Mouse (Mus musculus): ENCODE measurements around the gene Dnajc14.
"Not testable (repeated sequence)": the region's sequence is repeated elsewhere in the genome, so short reads cannot be mapped to it uniquely, and the experiment has no call there.

Gene Dnajc14

DNA sequence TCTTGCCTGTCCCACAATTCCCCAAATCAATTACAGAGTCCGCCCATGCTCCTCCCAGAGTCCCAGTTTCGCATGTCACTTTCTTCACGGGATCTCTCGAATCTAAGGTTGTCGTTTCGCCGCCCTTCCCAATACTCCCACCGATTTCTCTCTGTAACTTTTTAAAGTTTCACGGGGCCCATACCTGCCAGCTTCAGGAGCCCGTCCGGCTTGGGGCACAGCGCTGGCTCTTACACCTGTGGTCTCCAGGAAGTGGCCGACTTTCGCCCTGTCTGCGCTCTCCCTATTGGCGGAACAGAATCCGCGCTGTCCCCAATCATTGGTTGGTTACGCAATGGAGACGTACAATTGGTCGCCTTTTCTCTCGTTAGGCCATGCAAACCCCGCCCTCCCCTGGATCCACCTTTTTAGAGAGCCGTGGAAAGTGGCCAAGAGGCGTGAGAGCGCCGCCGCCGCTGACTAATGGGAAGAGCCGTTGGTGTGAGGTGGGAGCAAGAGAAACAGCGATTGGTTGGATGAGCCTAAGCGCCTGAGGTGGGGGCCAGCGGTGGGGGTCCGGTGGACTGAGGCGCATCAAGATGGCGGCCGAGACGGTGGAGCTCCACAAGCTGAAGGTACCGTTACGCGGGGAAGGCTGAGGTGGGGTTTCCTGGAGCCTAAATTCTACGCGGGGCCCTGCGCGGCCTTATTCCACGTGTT lies 17.6 kb downstream of the Dnajc14 start, which contains the start of gene Ormdl2:
Ormdl2 (minus strand) TSS at position 288 of the 699 bp plus-strand sequence.
- DNase-seq, result peak; percentile 99

DNA sequence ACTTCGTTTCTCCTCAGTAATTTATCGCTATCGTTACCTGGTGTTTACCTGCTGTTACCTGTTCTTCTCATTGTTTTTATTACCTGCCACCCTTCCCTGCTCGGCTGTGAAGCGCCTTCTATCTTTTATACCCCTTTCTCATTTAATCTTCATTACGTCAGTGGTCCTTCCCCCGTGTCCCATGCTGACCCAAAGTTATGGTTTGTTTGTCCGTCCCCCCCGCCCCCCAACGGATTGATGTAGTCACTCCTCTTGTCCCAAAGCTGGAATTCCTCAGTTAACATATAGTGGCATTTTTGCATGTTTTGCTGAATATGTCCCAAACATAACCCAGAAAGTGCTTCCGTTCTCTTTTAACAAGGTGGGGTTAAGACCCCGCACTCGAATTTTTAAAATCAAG lies 18.3 kb downstream of the Dnajc14 start:
- no peak for DNase-seq

DNA sequence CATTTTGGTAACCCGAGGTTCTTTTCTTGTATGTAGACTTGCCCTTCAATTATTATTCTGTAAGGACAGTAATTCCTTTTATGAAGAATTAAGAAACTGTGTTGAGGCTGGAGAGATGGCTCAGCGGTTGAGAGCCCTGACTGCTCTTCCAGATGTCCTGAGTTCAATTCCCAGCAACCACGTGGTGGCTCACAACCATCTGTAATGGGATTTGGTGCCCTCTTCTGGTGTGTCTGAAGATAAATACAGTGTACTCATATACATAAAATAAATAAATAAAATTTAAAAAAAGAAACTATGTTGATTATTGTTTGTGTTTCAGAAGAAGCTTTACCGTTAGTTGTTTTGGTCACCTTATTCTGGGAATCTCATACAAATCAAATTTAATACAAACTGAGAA lies 19.2 kb downstream of the Dnajc14 start:
- DNase-seq, result not testable (repeated sequence)

DNA sequence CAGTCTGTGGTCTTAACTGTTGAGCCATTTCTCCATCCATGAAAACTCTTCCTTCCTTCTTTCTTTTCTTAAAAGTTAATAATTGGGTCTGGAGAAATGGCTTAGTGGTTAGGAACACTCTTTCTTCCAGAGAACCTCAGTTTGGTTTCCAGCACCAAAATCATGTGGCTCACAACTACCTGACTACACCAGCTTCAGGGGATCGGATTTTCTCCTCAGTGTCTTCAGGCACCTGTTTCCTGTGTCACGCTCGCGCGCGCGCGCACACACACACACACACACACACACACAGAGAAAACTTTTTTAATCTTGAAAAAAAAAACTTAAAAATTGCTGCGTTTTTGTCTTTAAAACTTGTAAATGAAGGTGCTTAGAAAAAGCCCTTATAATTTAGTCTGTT lies 20.0 kb downstream of the Dnajc14 start:
- no peak for DNase-seq

DNA sequence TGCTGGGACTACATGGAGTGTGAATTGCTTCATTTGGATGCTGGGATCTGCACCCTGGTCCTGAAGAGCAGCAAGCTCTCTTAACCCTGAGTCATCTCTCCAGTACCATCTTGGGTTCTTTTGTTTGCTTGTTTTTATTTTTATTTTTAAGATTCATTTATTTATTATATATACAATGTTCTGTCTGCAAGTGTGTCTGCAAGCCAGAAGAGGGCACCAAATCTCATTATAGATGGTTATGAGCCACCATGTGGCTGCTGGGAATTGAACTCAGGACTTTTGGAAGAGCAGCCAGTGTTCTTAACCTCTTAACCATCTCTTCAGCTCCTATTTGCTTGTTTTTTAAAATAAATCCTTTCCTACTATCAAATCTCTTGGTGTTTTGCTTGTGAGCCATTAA lies 33.5 kb downstream of the Dnajc14 start:
- no peak for DNase-seq

DNA sequence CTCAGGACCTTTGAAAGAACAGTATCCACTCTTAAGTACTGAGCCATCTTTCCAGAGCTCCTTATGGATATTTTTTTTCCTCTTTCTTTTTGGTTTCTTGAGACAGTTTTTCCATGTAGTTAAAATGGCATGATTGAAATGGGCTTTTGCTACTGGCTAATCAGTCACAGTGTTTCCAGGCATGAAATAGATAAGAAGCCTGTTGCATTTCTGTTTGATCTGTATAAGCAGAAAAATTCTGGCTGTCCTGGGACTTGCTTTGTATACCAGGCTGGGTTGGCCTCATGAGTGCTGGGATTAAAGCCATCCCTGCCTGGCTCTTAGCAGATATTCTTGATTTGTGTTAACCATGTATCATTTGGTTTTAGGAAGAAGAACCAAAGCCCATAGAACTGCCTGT lies 35.6 kb downstream of the Dnajc14 start:
- DNase-seq, result no peak

DNA sequence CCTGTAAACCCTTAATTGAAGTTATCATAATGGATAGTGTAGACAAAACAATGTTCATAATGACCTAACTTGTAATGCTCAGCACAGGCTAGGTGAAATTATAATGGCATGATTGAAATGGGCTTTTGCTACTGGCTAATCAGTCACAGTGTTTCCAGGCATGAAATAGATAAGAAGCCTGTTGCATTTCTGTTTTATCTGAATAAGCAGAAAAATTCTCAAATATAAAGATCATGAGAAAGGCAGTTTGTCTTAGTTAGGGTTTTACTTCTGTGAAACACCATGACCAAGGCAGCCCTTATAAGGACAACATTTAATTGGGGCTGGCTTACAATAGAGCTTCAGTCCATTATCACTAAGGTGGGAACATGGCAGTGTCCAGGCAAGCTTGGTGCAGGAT lies 36.8 kb downstream of the Dnajc14 start:
- no peak for DNase-seq

DNA sequence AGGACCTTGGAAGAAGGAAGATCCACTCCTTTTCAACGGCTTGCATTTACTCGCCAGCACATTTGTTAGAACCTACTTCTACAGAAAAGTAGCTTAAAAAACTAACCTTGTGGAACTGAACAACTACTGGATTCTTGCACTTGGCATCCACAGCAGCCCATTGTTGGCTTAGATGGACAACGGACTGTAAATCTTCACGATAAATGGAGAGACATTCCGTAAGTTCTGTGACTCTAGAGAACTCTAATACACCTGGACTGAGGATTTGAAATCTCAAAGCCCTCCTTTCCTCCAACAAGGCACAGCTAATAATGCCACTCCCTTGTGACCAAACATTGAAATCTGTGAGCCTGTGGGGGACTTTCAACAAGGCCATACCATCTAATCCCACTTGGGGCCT lies 39.4 kb downstream of the Dnajc14 start:
- DNase-seq, result no peak

DNA sequence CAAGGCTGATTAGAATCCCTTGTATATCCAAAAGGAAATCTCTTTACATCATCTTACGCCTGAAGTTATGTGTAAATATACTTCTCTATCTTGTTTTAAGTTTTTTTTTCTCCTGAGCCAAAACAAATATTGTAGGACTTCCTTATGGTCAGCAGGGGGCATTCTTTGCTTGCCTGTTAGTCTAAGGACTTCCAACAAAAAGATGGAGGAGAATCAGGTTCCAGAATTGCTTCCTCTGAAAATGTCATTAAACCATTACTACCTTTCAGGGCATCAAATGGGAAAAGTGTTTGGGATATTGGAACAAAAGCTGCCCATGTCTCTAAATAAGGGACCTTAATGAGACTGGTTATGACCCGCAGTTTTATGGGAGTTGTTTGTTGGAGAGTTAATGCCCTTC lies 41.7 kb downstream of the Dnajc14 start:
- peak in 1 of 2 experiments; percentile 16 for DNase-seq

DNA sequence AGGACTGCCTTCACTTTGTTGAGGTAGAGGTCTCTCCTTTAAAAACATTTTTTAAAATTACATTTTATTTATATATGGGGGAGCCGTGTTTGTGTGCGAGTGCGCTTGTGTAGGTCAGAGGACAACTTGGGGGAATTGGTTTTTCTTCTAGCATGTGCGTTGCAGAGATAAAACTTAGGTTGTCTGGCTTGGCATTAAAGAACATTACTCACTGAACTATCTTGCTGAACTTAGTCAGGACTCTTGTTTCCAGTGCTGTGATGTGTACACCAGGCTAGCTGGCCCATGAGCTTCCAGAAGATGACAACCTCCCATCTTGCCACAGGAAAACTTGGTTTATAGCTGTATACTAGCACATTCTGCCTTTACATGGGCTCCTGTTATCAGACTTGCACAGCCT lies 42.8 kb downstream of the Dnajc14 start:
- DNase-seq, result no peak

DNA sequence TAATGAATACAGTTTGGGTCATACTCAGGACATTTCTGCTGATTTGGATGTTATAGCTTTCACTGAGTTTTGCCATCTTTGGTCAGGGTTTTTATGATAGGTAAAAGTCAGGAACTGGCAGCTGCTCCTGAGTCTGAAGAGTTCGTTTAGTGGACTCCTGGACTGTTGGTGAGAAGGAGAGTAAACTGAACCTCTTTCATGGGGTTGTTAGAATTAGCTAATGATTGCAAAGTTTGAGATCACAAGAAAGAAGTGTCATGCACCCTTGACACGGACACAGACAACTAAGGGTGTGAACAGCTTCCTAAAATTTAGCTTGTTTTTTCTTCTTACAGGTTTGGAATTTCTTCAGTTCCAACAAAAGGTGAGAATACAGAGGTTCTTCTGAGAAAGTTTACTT lies 44.6 kb downstream of the Dnajc14 start:
- no peak for DNase-seq

DNA sequence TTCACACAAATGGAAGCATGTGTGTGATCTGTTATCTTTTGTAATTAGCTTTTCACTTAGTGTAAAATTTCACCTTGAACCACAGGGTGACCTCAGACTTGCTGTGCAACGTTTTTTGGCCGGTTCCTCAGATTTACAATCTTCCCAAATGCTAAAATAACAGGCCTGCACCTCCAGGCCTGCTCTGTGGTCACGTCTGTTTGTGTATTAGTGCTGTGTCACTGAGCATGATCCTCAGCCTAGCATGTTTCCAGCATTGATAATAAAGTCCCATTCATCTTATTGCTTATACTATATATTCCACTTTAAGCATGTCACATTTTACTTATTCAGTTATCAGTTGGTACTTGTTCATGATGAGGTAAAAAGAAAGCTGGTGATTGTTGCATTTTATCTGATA lies 46.5 kb downstream of the Dnajc14 start:
- DNase-seq, result no peak

DNA sequence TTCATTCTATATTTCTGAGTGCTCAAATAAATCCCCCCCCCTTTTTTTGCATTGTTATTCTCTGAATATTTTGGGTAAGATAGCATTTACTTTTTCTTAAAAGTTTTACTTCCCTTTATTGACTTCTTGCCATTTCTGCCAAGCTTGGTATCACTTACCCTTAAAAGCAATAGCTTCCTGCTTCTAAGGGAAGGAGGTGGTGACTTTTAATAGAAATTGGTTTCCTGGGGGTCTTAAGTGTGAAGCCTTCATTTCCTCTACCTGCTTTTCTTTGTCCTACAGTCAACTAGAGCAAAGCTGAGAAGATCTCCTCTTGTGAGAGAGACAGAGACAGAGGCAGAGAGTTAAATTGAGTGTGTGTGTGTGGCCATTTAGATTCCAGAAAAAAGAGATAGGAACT lies 57.3 kb downstream of the Dnajc14 start:
- DNase-seq, result no peak

DNA sequence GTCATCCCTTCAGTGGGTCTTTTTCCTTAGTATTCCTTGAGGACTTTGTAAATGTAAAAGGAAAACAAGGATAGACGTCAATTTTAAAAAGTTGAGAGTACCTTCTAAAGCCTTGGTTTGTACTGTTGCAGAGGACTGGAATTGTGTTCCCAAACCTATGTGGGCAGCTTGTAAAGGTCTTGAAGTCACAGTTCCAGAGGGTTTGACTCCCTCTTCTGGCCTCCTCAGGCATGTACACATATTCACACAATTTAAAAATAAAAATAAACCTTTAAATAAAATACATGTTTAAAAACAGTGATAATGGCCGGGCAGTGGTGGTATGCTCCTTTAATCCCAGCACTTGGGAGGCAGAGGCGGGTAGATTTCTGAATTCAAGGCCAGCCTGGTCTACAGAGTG lies 62.2 kb downstream of the Dnajc14 start:
- no peak for DNase-seq

DNA sequence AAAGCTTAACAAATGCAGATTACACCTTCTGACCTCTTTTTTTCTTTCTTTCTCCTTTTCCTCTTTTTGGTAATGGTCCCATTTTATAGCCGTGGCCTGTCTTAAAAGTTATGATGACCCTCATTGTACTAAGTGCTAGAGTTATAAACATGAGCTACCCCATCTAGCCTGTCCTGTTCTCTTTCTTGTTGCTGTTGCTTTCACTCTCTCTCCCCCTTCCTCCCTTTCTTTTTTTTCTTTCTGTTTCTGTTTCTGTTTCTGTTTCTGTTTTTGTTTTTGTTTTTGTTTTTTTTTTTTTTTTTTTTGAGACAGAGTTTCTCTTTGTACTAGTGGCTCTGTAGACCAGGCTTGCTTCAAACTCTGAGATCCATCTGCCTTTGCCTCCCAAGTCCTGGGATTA lies 62.7 kb downstream of the Dnajc14 start:
- no peak for DNase-seq

All from lung, adult 18-20 months (tissue).